In genomic region chr17:55996007-55996406, GRCm38 (mm10) we compare ENCODE assay signal across 12 mouse cellular contexts. TPM values are rescaled to one million over a fixed set of nuclear protein-coding genes. Genes with fewer than 3 reads are reported as not detected.
DNase-seq lines count a peak whose midpoint lies in the region; TF ChIP-seq lines count a peak whose summit lies in the region.
"Had no signal": no experiment of that assay in that cellular context is flagged by ENCODE, and none has a peak within 500 bp of the region (broad histone marks: within the 10 kb centered on the region; RNA-seq: fewer than 3 reads in every experiment).

No protein-coding gene starts in this region.

- H3K4me3 ChIP-seq in E14TG2a.4 (replicated peaks; ENCODE audit: low read length), result peak overlapping the region; percentile 49
- H3K4me3 ChIP-seq: forebrain, embryonic 13.5 days; hindbrain, embryonic 10.5 days had no signal

- H3K9me3 ChIP-seq in E14TG2a.4 (ENCODE audit: low read length), result no peaks in the 10 kb centered on the region
- H3K9me3 ChIP-seq: forebrain, embryonic 13.5 days; hindbrain, embryonic 10.5 days had no signal

- no peak for TF ChIP-seq CTCF in E14TG2a.4 (conservative IDR thresholded peaks at IDR 0.05; ENCODE audit: low read length)

- peak; percentile 94 for DNase-seq in heart, adult 11 months
- no peak for DNase-seq in heart, adult 9 months (ENCODE audit: low spot score in 2 of 2)
- DNase-seq in adrenal gland, adult 2 months, result peak; percentile 89
- DNase-seq in kidney, adult 9 months, result peak; percentile 80
- DNase-seq in right cerebral cortex, postnatal 14 days, result no peak
- no peak for DNase-seq in urinary bladder, adult 2 months (ENCODE audit: low spot score)
- DNase-seq in layer of hippocampus, adult 9-11 months, result no peak

- peaks cover 4% of the 10 kb centered on the region; the same call in 1 of the 2 replicates for H3K27me3 ChIP-seq in E14TG2a.4 (ENCODE audit: insufficient read depth, low read length)

- peaks cover 53% of the 10 kb centered on the region for H3K36me3 ChIP-seq in E14TG2a.4 (ENCODE audit: insufficient read depth, low read length)

- H3K4me1 ChIP-seq in E14TG2a.4 (replicated peaks; ENCODE audit: low read depth, low read length), result peaks cover 54% of the 10 kb centered on the region

RNA-seq across cellular contexts. Expression of gene Stap2, which starts 9.4 kb away (rescaled TPM):
- total RNA-seq in adrenal gland, adult 2 months (2021), result 1 to 10 TPM; 5.6 TPM
- polyA plus RNA-seq in adrenal gland, adult 2 months (2012; rRNA removed), result 5.2 and 8.4 TPM in 2 replicates
- 29.6 and 38.6 TPM in 2 replicates for polyA plus RNA-seq in urinary bladder, adult 2 months (2012; rRNA removed)
- total RNA-seq: common myeloid progenitor, adult 5-6 weeks had no signal

RNA-seq across cellular contexts. Expression of gene Mpnd, which starts 9.5 kb away (rescaled TPM):
- total RNA-seq in adrenal gland, adult 2 months (2021), result 10 to 100 TPM; 87.3 to 90.5 TPM
- 179 and 197 TPM in 2 replicates for polyA plus RNA-seq in adrenal gland, adult 2 months (2012; rRNA removed)
- 50.4 and 51.1 TPM in 2 replicates for polyA plus RNA-seq in urinary bladder, adult 2 months (2012; rRNA removed)

RNA-seq across cellular contexts. Expression of gene Fsd1, which starts 9.7 kb away (rescaled TPM):
- total RNA-seq in adrenal gland, adult 2 months (2021), result 1 to 10 TPM; 1.0 to 2.7 TPM
- polyA plus RNA-seq in adrenal gland, adult 2 months (2012; rRNA removed), result 2.3 and 2.7 TPM in 2 replicates
- 0.57 and 1.2 TPM in 2 replicates for polyA plus RNA-seq in urinary bladder, adult 2 months (2012; rRNA removed)
- total RNA-seq: common myeloid progenitor, adult 5-6 weeks had no signal
- polyA plus RNA-seq: macrophage had no signal

RNA-seq across cellular contexts. Expression of gene Shd, which starts 25.7 kb away (rescaled TPM):
- 1 to 10 TPM in 1 of 2 experiments, under 1 TPM in 1; 0.52 to 1.2 TPM for total RNA-seq in adrenal gland, adult 2 months (2021)
- polyA plus RNA-seq in adrenal gland, adult 2 months (2012; rRNA removed), result 3.2 and 7.8 TPM in 2 replicates
- polyA plus RNA-seq in urinary bladder, adult 2 months (2012; rRNA removed), result 1.0 and 1.7 TPM in 2 replicates
- total RNA-seq: common myeloid progenitor, adult 5-6 weeks had no signal
- polyA plus RNA-seq: macrophage had no signal

RNA-seq across cellular contexts. Expression of gene Yju2, which starts 37.1 kb away (rescaled TPM):
- total RNA-seq in adrenal gland, adult 2 months (2021), result 10 to 100 TPM; 16.7 to 19.1 TPM
- polyA plus RNA-seq in adrenal gland, adult 2 months (2012; rRNA removed), result 4.4 and 5.3 TPM in 2 replicates
- 10.1 and 11.1 TPM in 2 replicates for polyA plus RNA-seq in urinary bladder, adult 2 months (2012; rRNA removed)

Comparison
In these comparisons a context has a peak if more than half of its experiments do, and no peak if none do; other contexts are left out.
1. DNase-seq: peak in heart, adult 11 months (single experiment), adrenal gland, adult 2 months (single experiment) and kidney, adult 9 months (single experiment); none in heart, adult 9 months (0 of 2), right cerebral cortex, postnatal 14 days (single experiment), urinary bladder, adult 2 months (single experiment) and layer of hippocampus, adult 9-11 months (single experiment).